Mouse (Mus musculus): ENCODE measurements around the gene Cacna1d. TPM values are rescaled to one million over a fixed set of nuclear protein-coding genes. Genes with fewer than 3 reads are reported as not detected.

The Cacna1d gene
- polyA plus RNA-seq, 1 experiment = 26.2 TPM

DNA sequence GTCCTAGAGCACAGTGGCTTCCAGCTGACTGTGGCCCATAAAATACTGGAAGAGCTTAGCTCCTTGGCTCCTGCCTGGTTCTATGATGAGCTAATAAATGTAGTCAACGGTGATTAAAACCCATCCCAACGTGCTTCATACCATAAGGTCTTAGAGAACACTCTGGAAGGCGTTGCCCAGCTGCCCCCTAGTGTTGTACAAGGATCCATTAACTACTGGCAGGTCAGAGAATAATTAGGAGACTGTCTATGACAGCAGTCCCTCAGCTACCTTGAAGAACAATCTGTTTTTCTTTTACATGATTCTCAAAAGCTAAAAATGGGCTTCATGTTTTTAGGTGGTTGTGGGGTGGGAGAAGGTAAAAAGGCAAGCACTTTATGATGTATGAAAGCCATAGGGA lies 315.9 kb downstream of the Cacna1d start:
- no peaks in the 10 kb centered on the region for H3K4me1 ChIP-seq (ENCODE audit: control insufficient read depth, insufficient read depth, low read length)
- no peak overlapping the region for H3K4me3 ChIP-seq (replicated peaks; ENCODE audit: extremely low read depth, low read depth, low read length)
- TF ChIP-seq CTCF (IDR thresholded peaks at IDR 0.05; ENCODE audit: insufficient read depth, low read length) (no peak), POLR2A (IDR thresholded peaks at IDR 0.05; ENCODE audit: borderline replicate concordance, extremely low read depth, low read depth, low read length) (no peak)
- 51% methylated on average over 3 of the region's 3 CpGs for WGBS
- DNase-seq = no peak

DNA sequence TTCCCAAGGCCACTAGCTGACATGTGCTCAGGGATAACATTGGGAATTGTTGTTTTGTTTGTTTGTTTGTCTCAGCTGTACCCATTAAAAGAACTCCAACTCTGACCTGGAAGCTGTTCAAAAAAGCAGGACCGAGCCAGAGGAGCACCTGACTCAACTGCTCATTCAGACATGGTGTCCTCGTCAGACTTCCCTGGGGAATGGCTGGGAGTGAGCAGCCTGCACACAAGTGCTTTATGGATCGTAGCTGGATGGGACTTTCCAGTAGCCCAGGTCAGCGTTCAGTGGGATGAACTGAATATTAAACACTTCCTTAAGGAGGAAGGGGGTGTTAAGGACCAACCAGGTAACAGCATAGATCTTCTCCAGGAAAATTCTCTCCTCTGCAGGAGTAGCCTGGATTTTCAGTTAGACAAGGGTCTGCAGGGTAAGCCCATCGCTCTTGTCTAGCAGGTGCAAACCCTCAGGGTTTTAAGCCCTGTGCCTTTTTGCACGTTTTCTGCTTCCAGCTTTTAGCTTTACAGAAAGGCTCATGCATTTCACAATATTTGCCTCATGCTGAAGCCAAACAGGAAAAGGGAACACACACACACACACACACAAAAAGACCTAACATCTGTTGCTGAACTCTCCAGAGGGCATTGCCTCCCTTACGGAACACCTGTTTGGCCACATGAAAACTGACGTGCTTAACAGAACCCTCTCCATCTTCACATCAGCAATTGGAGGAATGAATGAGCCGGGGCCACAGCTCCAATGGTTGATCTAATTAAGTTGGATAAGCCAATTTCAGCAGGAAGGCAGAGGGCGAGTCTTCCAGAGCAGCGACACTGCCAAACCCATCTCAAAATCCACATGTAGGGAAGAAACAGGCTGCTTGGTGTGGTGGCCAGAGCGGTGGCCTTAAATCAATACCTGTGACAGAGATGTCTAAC lies 318.2 kb downstream of the Cacna1d start:
- WGBS = 60% methylated on average over 12 of the region's 12 CpGs
- DNase-seq = no peak
- TF ChIP-seq POLR2A (IDR thresholded peaks at IDR 0.05; ENCODE audit: borderline replicate concordance, extremely low read depth, low read depth, low read length) = no peak
- TF ChIP-seq CTCF (IDR thresholded peaks at IDR 0.05; ENCODE audit: insufficient read depth, low read length) = no peak

DNA sequence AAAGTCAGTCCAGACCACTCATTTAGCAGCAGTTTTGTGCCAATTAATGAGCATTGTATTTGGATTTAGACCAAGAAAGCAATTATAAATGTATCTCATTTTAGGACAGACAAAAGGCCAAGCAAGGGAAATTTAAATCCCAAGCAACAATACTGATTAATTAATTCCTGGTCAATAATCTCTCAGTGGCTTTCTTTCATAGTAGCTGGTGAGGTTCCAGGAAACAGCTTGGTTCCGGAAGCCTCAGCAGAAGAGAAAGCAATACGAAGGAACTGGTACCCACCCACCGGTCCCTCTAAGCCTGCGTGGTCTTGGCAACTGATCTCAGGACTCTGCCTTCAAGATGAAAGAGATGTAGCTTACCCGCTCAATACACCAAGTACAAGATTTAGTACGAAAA lies 319.7 kb downstream of the Cacna1d start:
- WGBS = 78% methylated on average over 6 of the region's 6 CpGs
- TF ChIP-seq POLR2A (IDR thresholded peaks at IDR 0.05; ENCODE audit: borderline replicate concordance, extremely low read depth, low read depth, low read length) = no peak
- TF ChIP-seq CTCF (IDR thresholded peaks at IDR 0.05; ENCODE audit: insufficient read depth, low read length) = no peak
- no peak overlapping the region for H3K4me3 ChIP-seq (replicated peaks; ENCODE audit: extremely low read depth, low read depth, low read length)
- DNase-seq = no peak
- H3K4me1 ChIP-seq (ENCODE audit: control insufficient read depth, insufficient read depth, low read length) = no peaks in the 10 kb centered on the region

More for the DNA sequence above, 318.2 kb downstream of the Cacna1d start:
- Histone ChIP-seq H3K4me3 (replicated peaks; ENCODE audit: extremely low read depth, low read depth, low read length) (no peak overlapping the region), H3K4me1 (ENCODE audit: control insufficient read depth, insufficient read depth, low read length) (no peaks in the 10 kb centered on the region)

DNA sequence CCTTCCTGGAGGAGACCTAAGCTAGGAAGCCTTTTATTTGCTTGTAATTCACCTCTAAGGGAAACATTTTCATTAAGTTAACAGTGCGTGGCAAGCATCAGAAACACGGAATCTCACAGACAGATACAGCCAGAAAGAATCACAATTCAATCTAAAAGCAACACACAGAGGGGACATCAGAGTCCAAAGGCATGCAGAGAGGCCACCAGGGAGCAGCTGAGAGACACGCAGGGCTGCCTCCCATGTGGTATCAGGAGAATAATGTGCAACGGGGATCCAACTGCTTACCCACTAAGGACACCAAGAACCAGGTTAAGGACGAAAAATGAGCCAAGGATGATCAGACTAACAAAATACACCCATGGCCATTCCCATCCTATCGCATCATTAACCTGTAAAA lies 320.2 kb downstream of the Cacna1d start:
- no peaks in the 10 kb centered on the region for H3K4me1 ChIP-seq (ENCODE audit: control insufficient read depth, insufficient read depth, low read length)
- TF ChIP-seq POLR2A (IDR thresholded peaks at IDR 0.05; ENCODE audit: borderline replicate concordance, extremely low read depth, low read depth, low read length) = no peak
- TF ChIP-seq CTCF (IDR thresholded peaks at IDR 0.05; ENCODE audit: insufficient read depth, low read length) = no peak
- WGBS = 72% methylated on average over 6 of the region's 6 CpGs

DNA sequence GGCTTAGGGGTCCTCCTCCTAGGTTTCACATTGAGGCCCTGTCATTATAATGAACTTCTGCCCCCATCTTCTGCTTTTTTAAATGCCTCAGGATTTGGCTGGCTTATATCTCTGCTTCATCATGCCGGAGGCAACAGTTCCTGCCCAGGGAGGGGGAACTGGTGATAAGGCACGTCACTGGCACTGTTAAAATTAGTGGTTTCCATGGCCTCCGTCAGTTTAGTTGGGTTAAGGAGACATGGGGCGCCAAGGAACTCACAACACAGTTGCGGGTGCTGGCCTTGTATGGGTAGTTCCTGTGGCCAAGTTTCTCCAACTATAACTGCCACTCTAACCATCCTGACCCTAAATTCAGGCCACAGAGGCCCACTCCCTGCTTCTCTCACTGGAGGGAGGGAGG lies 321.8 kb downstream of the Cacna1d start:
- H3K4me3 ChIP-seq (replicated peaks; ENCODE audit: extremely low read depth, low read depth, low read length) = no peak overlapping the region
- TF ChIP-seq POLR2A (IDR thresholded peaks at IDR 0.05; ENCODE audit: borderline replicate concordance, extremely low read depth, low read depth, low read length) (no peak), CTCF (IDR thresholded peaks at IDR 0.05; ENCODE audit: insufficient read depth, low read length) (no peak)
- WGBS = 53% methylated on average over 5 of the region's 5 CpGs
- DNase-seq = no peak
- no peaks in the 10 kb centered on the region for H3K4me1 ChIP-seq (ENCODE audit: control insufficient read depth, insufficient read depth, low read length)

More for the DNA sequence above, 320.2 kb downstream of the Cacna1d start:
- no peak overlapping the region for H3K4me3 ChIP-seq (replicated peaks; ENCODE audit: extremely low read depth, low read depth, low read length)
- DNase-seq = no peak

DNA sequence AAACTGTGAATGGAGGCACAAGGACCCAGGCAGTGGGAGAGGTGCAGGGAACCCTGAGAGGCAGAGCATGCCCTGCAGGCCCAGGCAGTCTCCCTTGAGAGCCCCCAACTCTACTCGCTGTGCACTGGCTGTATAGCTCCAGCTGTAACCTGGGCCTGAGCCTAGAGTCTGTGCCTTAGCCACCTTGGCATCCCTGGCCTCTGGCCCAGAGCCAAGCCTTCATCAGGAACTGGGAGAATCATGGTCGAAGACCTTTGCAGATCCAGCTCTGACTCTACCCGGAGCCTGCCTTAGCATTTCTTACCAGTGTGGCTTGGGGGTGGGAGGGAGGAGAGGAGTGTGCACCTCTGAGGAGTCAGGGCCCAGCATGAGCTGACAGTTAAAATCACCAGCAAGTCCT lies 322.4 kb downstream of the Cacna1d start:
- H3K4me1 ChIP-seq (ENCODE audit: control insufficient read depth, insufficient read depth, low read length) = no peaks in the 10 kb centered on the region
- DNase-seq = no peak
- H3K4me3 ChIP-seq (replicated peaks; ENCODE audit: extremely low read depth, low read depth, low read length) = no peak overlapping the region
- WGBS = 55% methylated on average over 3 of the region's 3 CpGs
- TF ChIP-seq POLR2A (IDR thresholded peaks at IDR 0.05; ENCODE audit: borderline replicate concordance, extremely low read depth, low read depth, low read length) (no peak), CTCF (IDR thresholded peaks at IDR 0.05; ENCODE audit: insufficient read depth, low read length) (no peak)

DNA sequence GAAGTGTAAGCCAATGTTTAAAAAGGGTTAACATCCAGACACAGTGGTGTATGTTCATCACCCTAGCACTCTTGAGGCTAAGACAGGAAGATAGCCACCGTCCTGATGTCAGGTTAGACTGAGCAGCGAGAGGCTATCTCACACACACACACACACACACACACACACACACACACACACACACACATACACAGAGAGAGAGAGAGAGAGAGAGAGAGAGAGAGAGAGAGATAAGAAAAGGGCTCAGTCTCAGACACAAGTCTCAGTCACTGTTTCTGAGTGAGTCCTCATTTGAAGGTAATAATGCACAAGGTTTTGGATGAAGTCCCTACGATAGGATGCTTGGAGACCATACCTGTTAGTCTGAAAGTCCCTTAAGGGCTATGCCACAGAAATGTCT lies 322.9 kb downstream of the Cacna1d start:
- no peak for DNase-seq
- Histone ChIP-seq H3K4me3 (replicated peaks; ENCODE audit: extremely low read depth, low read depth, low read length) (no peak overlapping the region), H3K4me1 (ENCODE audit: control insufficient read depth, insufficient read depth, low read length) (no peaks in the 10 kb centered on the region)
- TF ChIP-seq POLR2A (IDR thresholded peaks at IDR 0.05; ENCODE audit: borderline replicate concordance, extremely low read depth, low read depth, low read length) = no peak
- no peak for TF ChIP-seq CTCF (IDR thresholded peaks at IDR 0.05; ENCODE audit: insufficient read depth, low read length)
- 64% methylated on average over 3 of the region's 3 CpGs for WGBS

DNA sequence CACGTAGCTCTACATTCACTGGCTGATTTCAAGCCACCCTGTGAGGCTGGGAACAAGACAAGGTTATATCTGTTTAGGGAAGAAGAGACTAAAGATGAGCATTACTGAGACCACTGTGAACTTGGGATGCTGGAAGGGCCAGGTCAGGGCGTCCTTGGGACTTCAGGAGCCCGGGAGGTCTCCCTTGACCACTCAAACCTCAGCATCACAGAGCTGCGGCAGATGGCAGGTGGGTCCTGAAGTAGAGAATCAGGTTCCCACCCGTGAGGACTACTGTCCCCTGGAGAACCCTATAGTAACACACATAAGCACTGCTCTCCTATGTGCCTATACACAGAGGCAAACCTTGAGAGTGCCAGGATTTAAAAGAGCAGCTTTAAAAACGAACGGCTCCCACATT lies 323.6 kb downstream of the Cacna1d start:
- 86% methylated on average over 7 of the region's 7 CpGs for WGBS
- H3K4me3 ChIP-seq (replicated peaks; ENCODE audit: extremely low read depth, low read depth, low read length) = no peak overlapping the region
- DNase-seq = no peak
- no peak for TF ChIP-seq POLR2A (IDR thresholded peaks at IDR 0.05; ENCODE audit: borderline replicate concordance, extremely low read depth, low read depth, low read length)
- no peak for TF ChIP-seq CTCF (IDR thresholded peaks at IDR 0.05; ENCODE audit: insufficient read depth, low read length)
- no peaks in the 10 kb centered on the region for H3K4me1 ChIP-seq (ENCODE audit: control insufficient read depth, insufficient read depth, low read length)

DNA sequence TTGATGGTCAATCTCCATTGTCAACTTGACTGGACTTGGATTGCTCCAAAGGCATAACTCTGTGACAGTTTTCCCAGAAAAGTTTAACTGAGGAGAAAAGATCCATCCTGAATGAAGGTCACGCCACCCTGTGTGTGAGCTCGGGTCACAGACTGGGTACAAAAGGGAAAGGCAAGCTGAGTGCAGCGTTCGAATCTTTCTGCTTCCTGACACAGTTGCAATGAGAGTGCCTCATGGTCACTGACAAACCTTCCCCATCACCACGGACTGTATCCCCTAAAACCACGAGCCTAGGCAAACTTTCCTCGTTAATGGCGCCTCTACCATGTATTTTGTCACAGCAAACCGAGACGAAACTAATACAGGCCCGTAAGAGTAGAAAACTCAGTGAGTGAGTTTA lies 325.2 kb downstream of the Cacna1d start:
- no peak for TF ChIP-seq CTCF (IDR thresholded peaks at IDR 0.05; ENCODE audit: insufficient read depth, low read length)
- TF ChIP-seq POLR2A (IDR thresholded peaks at IDR 0.05; ENCODE audit: borderline replicate concordance, extremely low read depth, low read depth, low read length) = no peak
- Histone ChIP-seq H3K4me1 (ENCODE audit: control insufficient read depth, insufficient read depth, low read length) (no peaks in the 10 kb centered on the region), H3K4me3 (replicated peaks; ENCODE audit: extremely low read depth, low read depth, low read length) (no peak overlapping the region)
- WGBS = 93% methylated on average over 11 of the region's 11 CpGs
- DNase-seq = no peak
